Mouse (Mus musculus): ENCODE measurements around the gene Irf2bpl. TPM values are rescaled to one million over a fixed set of nuclear protein-coding genes. Genes with fewer than 3 reads are reported as not detected.

The Irf2bpl gene
- total RNA-seq (2012; rRNA removed) (6.9 and 8.2 TPM in 2 replicates), polyA plus RNA-seq (2012; ENCODE audit: insufficient read depth in 1 of 2, insufficient read length in 2 of 2, low read depth in 1 of 2, low replicate concordance in 2 of 2, missing spikeins in 1 of 2) (1 to 10 TPM in 1 of 2 experiments, not detected in 1; 8.0 TPM)

- Histone ChIP-seq H3K36me3 (ENCODE audit: control insufficient read depth in 1 of 2, insufficient read depth in 2 of 2, low read length in 2 of 2) (peaks cover 0 to 6% of the 10 kb centered on the region in 2 experiments; a peak in 2 of 4 replicates), H3K9ac (ENCODE audit: control insufficient read depth, low read depth, low read length, poor library complexity, severe bottlenecking) (peak within 1 kb of the TSS; percentile 69), H3K9me3 (replicated peaks; ENCODE audit: insufficient read depth, low read length) (no peaks in the 10 kb centered on the region), H3K27me3 (ENCODE audit: control insufficient read depth in 1 of 2, insufficient read depth in 2 of 2, low read length in 2 of 2) (no peaks in the 10 kb centered on the region), H3K4me3 (ENCODE audit: control insufficient read depth in 1 of 2, insufficient read depth in 1 of 2, low read depth in 2 of 2, low read length in 2 of 2) (peak within 1 kb of the TSS; percentile 63 to 83), H3K4me1 (ENCODE audit: control insufficient read depth in 1 of 2, insufficient read depth in 2 of 2, low read length in 2 of 2) (peaks cover 3 to 20% of the 10 kb centered on the region in 2 experiments), H3K27ac (ENCODE audit: control insufficient read depth, low read depth, low read length) (peak within 1 kb of the TSS; percentile 70), H3K79me2 (ENCODE audit: control insufficient read depth, insufficient read depth, low read length, poor library complexity) (peaks cover 25% of the 10 kb centered on the region)
- peak; percentile 97 for DNase-seq (ENCODE audit: low read depth, low spot score)
- TF ChIP-seq MXI1 (IDR thresholded peaks at IDR 0.05; ENCODE audit: low read depth, low read length): peak; percentile 58; the same call in 1 of the 2 replicates
- no peak for TF ChIP-seq TAL1 (IDR thresholded peaks at IDR 0.05; ENCODE audit: low read length)
- peak; percentile 64; the same call in 1 of the 2 replicates for TF ChIP-seq ZMIZ1 (IDR thresholded peaks at IDR 0.05; ENCODE audit: low read depth, low read length)
- no peak for TF ChIP-seq KAT2A (conservative IDR thresholded peaks at IDR 0.05; ENCODE audit: low read depth, low read length)
- peak; percentile 75 for TF ChIP-seq ELF1 (IDR thresholded peaks at IDR 0.05; ENCODE audit: low read depth, low read length)
- TF ChIP-seq UBTF (IDR thresholded peaks at IDR 0.05; ENCODE audit: borderline replicate concordance, insufficient read depth, low read depth, low read length): no peak
- no peak for TF ChIP-seq GABPA (IDR thresholded peaks at IDR 0.05; ENCODE audit: low read depth, low read length)
- no peak for TF ChIP-seq POLR2AphosphoS5 (IDR thresholded peaks at IDR 0.05; ENCODE audit: borderline replicate concordance, low read depth, low read length)
- TF ChIP-seq SMC3 (IDR thresholded peaks at IDR 0.05; ENCODE audit: low read depth, low read length): no peak
- peak; percentile 100 for TF ChIP-seq MAZ (IDR thresholded peaks at IDR 0.05; ENCODE audit: low read depth, low read length)
- TF ChIP-seq NRF1 (IDR thresholded peaks at IDR 0.05; ENCODE audit: insufficient read depth, low read depth, low read length, poor library complexity, severe bottlenecking): peak; percentile 84
- no peak for TF ChIP-seq ZNF384 (IDR thresholded peaks at IDR 0.05; ENCODE audit: low read depth, low read length)
- no peak for TF ChIP-seq ZC3H11A (IDR thresholded peaks at IDR 0.05; ENCODE audit: low read depth, low read length)
- peak; percentile 60 to 81; a peak in 3 of 4 replicates for TF ChIP-seq POLR2A (IDR thresholded peaks at IDR 0.05; ENCODE audit: control insufficient read depth in 1 of 2, insufficient read depth in 1 of 2, low read depth in 1 of 2, low read length in 2 of 2, poor library complexity in 1 of 2)
- TF ChIP-seq POLR2AphosphoS2 (IDR thresholded peaks at IDR 0.05; ENCODE audit: low read length): peak; percentile 83; the same call in 1 of the 2 replicates
- peak; percentile 71; the same call in 1 of the 2 replicates for TF ChIP-seq MAX (IDR thresholded peaks at IDR 0.05; ENCODE audit: low read length)
- TF ChIP-seq ZKSCAN1 (IDR thresholded peaks at IDR 0.05; ENCODE audit: low read depth, low read length): no peak
- TF ChIP-seq JUND (IDR thresholded peaks at IDR 0.05; ENCODE audit: low read depth, low read length): no peak
- TF ChIP-seq E2F4 (IDR thresholded peaks at IDR 0.05; ENCODE audit: borderline replicate concordance, low read depth, low read length): no peak; the same call in 1 of the 2 replicates
- 0 out of 2 replicates have a peak, but pooled peaks have one; percentile 27 for TF ChIP-seq MEF2A (IDR thresholded peaks at IDR 0.05; ENCODE audit: extremely low read depth, insufficient replicate concordance, low read depth, low read length, poor library complexity, severe bottlenecking)
- TF ChIP-seq TBP (IDR thresholded peaks at IDR 0.05; ENCODE audit: low read depth, low read length): peak; percentile 40; the same call in 1 of the 2 replicates
- TF ChIP-seq MAFK (IDR thresholded peaks at IDR 0.05; ENCODE audit: borderline replicate concordance, low read depth, low read length): no peak
- no peak for TF ChIP-seq CTCF (IDR thresholded peaks at IDR 0.05 in 2 of 3, conservative IDR thresholded peaks at IDR 0.05 in 1 of 3; ENCODE audit: control insufficient read depth in 1 of 3, insufficient read depth in 1 of 3, low read depth in 2 of 3, low read length in 3 of 3, poor library complexity in 1 of 3, severe bottlenecking in 1 of 3)
- TF ChIP-seq GATA1 (IDR thresholded peaks at IDR 0.05; ENCODE audit: low read depth, low read length): no peak
- TF ChIP-seq USF1 (IDR thresholded peaks at IDR 0.05; ENCODE audit: low read depth, low read length): no peak
- TF ChIP-seq SIN3A (IDR thresholded peaks at IDR 0.05; ENCODE audit: low read length): peak; percentile 61; the same call in 1 of the 2 replicates
- TF ChIP-seq MYC (IDR thresholded peaks at IDR 0.05; ENCODE audit: low read depth, low read length): peak; percentile 51; the same call in 1 of the 2 replicates
- peak; percentile 59; the same call in 1 of the 2 replicates for TF ChIP-seq TCF12 (IDR thresholded peaks at IDR 0.05; ENCODE audit: low read depth, low read length)
- TF ChIP-seq BHLHE40 (IDR thresholded peaks at IDR 0.05; ENCODE audit: borderline replicate concordance, low read depth, low read length): no peak
- no peak for TF ChIP-seq USF2 (IDR thresholded peaks at IDR 0.05; ENCODE audit: borderline replicate concordance in 1 of 2, insufficient read depth in 1 of 2, low read depth in 1 of 2, low read length in 2 of 2)
- peak in 1 of 2 experiments; percentile 67; a peak in 2 of 4 replicates for TF ChIP-seq EP300 (IDR thresholded peaks at IDR 0.05; ENCODE audit: low read depth in 1 of 2, low read length in 2 of 2)
- peak; percentile 75 for TF ChIP-seq HCFC1 (IDR thresholded peaks at IDR 0.05; ENCODE audit: low read depth, low read length)
- no peak for TF ChIP-seq MYB (IDR thresholded peaks at IDR 0.05; ENCODE audit: low read depth, low read length)
- peak; percentile 74 for TF ChIP-seq CHD2 (IDR thresholded peaks at IDR 0.05; ENCODE audit: low read length)
Measured at GRCm38 (mm10) chr12:86884197-86885058, at the start of gene Irf2bpl. TSS of gene Irf2bpl (minus strand) at chr12:86884798.

Measured in MEL (cell line).